Mouse (Mus musculus) bone marrow, adult 2 months (tissue): ENCODE data around the gene Rtf1. TPM values are rescaled to one million over a fixed set of nuclear protein-coding genes. Genes with fewer than 3 reads are reported as not detected.

Source experiments
- H3K27ac ChIP-seq: fragments of 200-500 bp; 2 replicates; pipeline ENCODE4 v1.5.1; 2012; ENCODE audit warnings: low read depth, mild to moderate bottlenecking, control low read depth, inconsistent platforms, low read length; ENCODE audit not compliant: control insufficient read depth, poor library complexity, insufficient read depth
- H3K4me1 ChIP-seq: fragments of 200-500 bp; 2 replicates; pipeline ENCODE4 v1.6.1; 2011; ENCODE audit warnings: low read length; ENCODE audit not compliant: control insufficient read depth, insufficient read depth
- H3K4me3 ChIP-seq: fragments of 200-500 bp; replicated peaks from 2 replicates; pipeline ENCODE3; 2011; ENCODE audit warnings: mild to moderate bottlenecking, low read depth, low read length, control low read depth; ENCODE audit not compliant: control insufficient read depth
- CTCF ChIP-seq: fragments of 200-500 bp; IDR thresholded peaks from 2 replicates; pipeline ENCODE4 v1.5.1; 2011; ENCODE audit warnings: low read length, control low read depth; ENCODE audit not compliant: control insufficient read depth, insufficient read depth
- POLR2A ChIP-seq: fragments of 200-500 bp; IDR thresholded peaks from 2 replicates; pipeline ENCODE4 v1.6.1; 2011; ENCODE audit warnings: low read depth, mild to moderate bottlenecking, control low read depth, low read length, borderline replicate concordance; ENCODE audit not compliant: control insufficient read depth
- WGBS: fragments of 180-500 bp; shearing (Covaris S2); methylation state at CpG from one replicate; pipeline ENCODE4 v1.1.7; 2018; 5-methylcytosine and 5-hydroxymethylcytosine counted together
- polyA plus RNA-seq: library from polyadenylated mRNA; stranded (reverse); fragments of >200 nt; gene quantifications from 2 replicates; pipeline ENCODE4 v1.2.4, GENCODE M21; 2011; ENCODE audit warnings: low replicate concordance; ENCODE audit not compliant: missing spikeins, insufficient read depth, insufficient read length

Gene Rtf1
- polyA plus RNA-seq, 1 experiment: 18.3 TPM

GRCm38 (mm10) chr2:119749260-119749659, 74.4 kb downstream of the Rtf1 start:
- WGBS: 89% methylated on average over 13 of the region's 13 CpGs
- TF ChIP-seq POLR2A (no peak), CTCF (no peak)
- H3K4me1 ChIP-seq: no peaks in the 10 kb centered on the region; the same call in 1 of the 2 replicates
- H3K4me3 ChIP-seq: no peak overlapping the region
- H3K27ac ChIP-seq: no peak overlapping the region

GRCm38 (mm10) chr2:119757601-119758100, 82.8 kb downstream of the Rtf1 start:
- Histone ChIP-seq H3K4me1 (no peaks in the 10 kb centered on the region), H3K27ac (no peak overlapping the region), H3K4me3 (peak overlapping the region; percentile 50)
- TF ChIP-seq CTCF: no peak
- no peak for TF ChIP-seq POLR2A
- 8% methylated on average over 27 of the region's 31 CpGs for WGBS

- no peak for TF ChIP-seq POLR2A
- no peak for TF ChIP-seq CTCF
- WGBS: 1% methylated on average over 62 of the region's 77 CpGs
- Histone ChIP-seq H3K27ac (no peak overlapping the region), H3K4me3 (peak overlapping the region; percentile 50), H3K4me1 (no peaks in the 10 kb centered on the region)
Observed at GRCm38 (mm10) chr2:119758101-119758843, 83.4 kb downstream of the Rtf1 start.

- Histone ChIP-seq H3K27ac (no peak overlapping the region), H3K4me3 (peak overlapping the region; percentile 35), H3K4me1 (no peaks in the 10 kb centered on the region)
- 8% methylated on average over 44 of the region's 44 CpGs for WGBS
- TF ChIP-seq POLR2A (no peak), CTCF (no peak)
Observed at GRCm38 (mm10) chr2:119758844-119759835, 84.3 kb downstream of the Rtf1 start.

GRCm38 (mm10) chr2:119760251-119760650, 85.4 kb downstream of the Rtf1 start, which contains the start of gene Ltk:
TSS of gene Ltk (minus strand) at chr2:119760431.
- Histone ChIP-seq H3K4me3 (no peak within 1 kb of the TSS), H3K27ac (no peak within 1 kb of the TSS), H3K4me1 (no peaks in the 10 kb centered on the region)
- TF ChIP-seq CTCF (no peak), POLR2A (no peak)
- WGBS: 29% methylated on average over 9 of the region's 9 CpGs

- H3K27ac ChIP-seq: no peak overlapping the region
- 31% methylated on average over 1 of the region's 1 CpGs for WGBS
- TF ChIP-seq CTCF (no peak), POLR2A (no peak)
- H3K4me3 ChIP-seq: no peak overlapping the region
- no peaks in the 10 kb centered on the region for H3K4me1 ChIP-seq
Observed at GRCm38 (mm10) chr2:119762276-119762675, 87.4 kb downstream of the Rtf1 start.

- no peak for TF ChIP-seq POLR2A
- Histone ChIP-seq H3K27ac (no peak overlapping the region), H3K4me3 (no peak overlapping the region), H3K4me1 (no peaks in the 10 kb centered on the region)
- 77% methylated on average over 4 of the region's 4 CpGs for WGBS
Observed at GRCm38 (mm10) chr2:119763924-119764323, 89.1 kb downstream of the Rtf1 start.

GRCm38 (mm10) chr2:119767246-119767645, 92.4 kb downstream of the Rtf1 start:
- 89% methylated on average over 6 of the region's 6 CpGs for WGBS

More at GRCm38 (mm10) chr2:119767246-119767645, 92.4 kb downstream of the Rtf1 start:
- Histone ChIP-seq H3K4me1 (no peaks in the 10 kb centered on the region), H3K4me3 (no peak overlapping the region), H3K27ac (no peak overlapping the region)
- no peak for TF ChIP-seq POLR2A
- TF ChIP-seq CTCF: peak; percentile 26; the same call in 1 of the 2 replicates

Other genes with a start within 250 kb of the Rtf1 start
- 7.9 and 9.9 TPM in 2 replicates for gene Ino80, start 197.4 kb upstream of the Rtf1 start, polyA plus RNA-seq
- gene Exd1, start 127.4 kb upstream of the Rtf1 start, polyA plus RNA-seq: 1.0 TPM in 1 of 2 replicates, not detected in the other
- gene Chp1, start 127.4 kb upstream of the Rtf1 start, polyA plus RNA-seq: 31.5 and 36.0 TPM in 2 replicates
- 62.0 and 65.0 TPM in 2 replicates for gene Nusap1, start 56.8 kb upstream of the Rtf1 start, polyA plus RNA-seq
- gene Oip5, start 56.6 kb upstream of the Rtf1 start, polyA plus RNA-seq: 13.0 and 22.2 TPM in 2 replicates
- gene Ndufaf1, start 12.2 kb upstream of the Rtf1 start, polyA plus RNA-seq: 5.3 and 7.8 TPM in 2 replicates
- gene Itpka, start 67.3 kb downstream of the Rtf1 start, polyA plus RNA-seq: not detected in 2 replicates
- gene Ltk, start 85.4 kb downstream of the Rtf1 start, polyA plus RNA-seq: 0.47 and 1.3 TPM in 2 replicates
- 5.9 and 12.6 TPM in 2 replicates for gene Rpap1, start 112.5 kb downstream of the Rtf1 start, polyA plus RNA-seq
- 0.75 and 4.2 TPM in 2 replicates for gene Tyro3, start 122.7 kb downstream of the Rtf1 start, polyA plus RNA-seq
- gene Mga, start 222.2 kb downstream of the Rtf1 start, polyA plus RNA-seq: 11.3 and 22.1 TPM in 2 replicates